Mouse (Mus musculus) E14TG2a.4 (cell line): ENCODE data around the gene Hoga1.

Experiments used
- CTCF ChIP-seq: conservative IDR thresholded peaks from 2 replicates; pipeline ENCODE4 v1.5.1; 2014; ENCODE audit warnings: low read length
- NANOG ChIP-seq: IDR thresholded peaks from 2 replicates; pipeline ENCODE4 v1.6.1; 2014; ENCODE audit warnings: borderline replicate concordance, low read length, mixed read lengths
- POU5F1 ChIP-seq: IDR thresholded peaks from 2 replicates; pipeline ENCODE4 v1.6.1; 2014; ENCODE audit warnings: low read length, borderline replicate concordance

DNA sequence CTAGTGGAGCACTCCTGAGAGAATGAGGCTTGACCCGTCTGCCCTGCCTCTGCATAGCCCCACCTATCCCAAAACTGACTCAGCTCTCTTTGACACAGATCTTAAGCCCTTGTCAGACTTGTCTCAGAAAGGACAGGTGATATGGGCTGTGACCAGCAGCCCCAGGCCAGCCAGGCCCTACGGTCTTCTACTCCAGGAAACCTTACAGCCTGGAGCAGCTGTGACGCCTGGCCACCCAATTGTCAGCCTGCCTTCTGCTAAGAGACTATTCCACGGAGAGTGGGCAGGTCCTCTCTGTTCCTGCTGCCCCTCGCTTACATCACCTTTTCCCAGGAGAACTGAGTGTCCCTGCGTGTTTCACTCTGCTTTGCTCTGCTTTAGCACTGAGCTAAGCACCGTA lies 34.3 kb upstream of the Hoga1 start:
- no peak for TF ChIP-seq CTCF
- no peak for TF ChIP-seq POU5F1
- no peak for TF ChIP-seq NANOG
